Mouse (Mus musculus) ovary, adult 2 months (tissue): ENCODE measurements around the gene Acss2. TPM values are rescaled to one million over a fixed set of nuclear protein-coding genes. Genes with fewer than 3 reads are reported as not detected.

ENCODE experiments used
- polyA plus RNA-seq: library from polyadenylated mRNA; depleted of rRNA; stranded (reverse); fragments of >200 nt; gene quantifications from 2 replicates; pipeline ENCODE4 v1.2.3, GENCODE M21; 2012; rRNA removed

The Acss2 gene
- polyA plus RNA-seq: 29.9 and 32.3 TPM in 2 replicates

DNA sequence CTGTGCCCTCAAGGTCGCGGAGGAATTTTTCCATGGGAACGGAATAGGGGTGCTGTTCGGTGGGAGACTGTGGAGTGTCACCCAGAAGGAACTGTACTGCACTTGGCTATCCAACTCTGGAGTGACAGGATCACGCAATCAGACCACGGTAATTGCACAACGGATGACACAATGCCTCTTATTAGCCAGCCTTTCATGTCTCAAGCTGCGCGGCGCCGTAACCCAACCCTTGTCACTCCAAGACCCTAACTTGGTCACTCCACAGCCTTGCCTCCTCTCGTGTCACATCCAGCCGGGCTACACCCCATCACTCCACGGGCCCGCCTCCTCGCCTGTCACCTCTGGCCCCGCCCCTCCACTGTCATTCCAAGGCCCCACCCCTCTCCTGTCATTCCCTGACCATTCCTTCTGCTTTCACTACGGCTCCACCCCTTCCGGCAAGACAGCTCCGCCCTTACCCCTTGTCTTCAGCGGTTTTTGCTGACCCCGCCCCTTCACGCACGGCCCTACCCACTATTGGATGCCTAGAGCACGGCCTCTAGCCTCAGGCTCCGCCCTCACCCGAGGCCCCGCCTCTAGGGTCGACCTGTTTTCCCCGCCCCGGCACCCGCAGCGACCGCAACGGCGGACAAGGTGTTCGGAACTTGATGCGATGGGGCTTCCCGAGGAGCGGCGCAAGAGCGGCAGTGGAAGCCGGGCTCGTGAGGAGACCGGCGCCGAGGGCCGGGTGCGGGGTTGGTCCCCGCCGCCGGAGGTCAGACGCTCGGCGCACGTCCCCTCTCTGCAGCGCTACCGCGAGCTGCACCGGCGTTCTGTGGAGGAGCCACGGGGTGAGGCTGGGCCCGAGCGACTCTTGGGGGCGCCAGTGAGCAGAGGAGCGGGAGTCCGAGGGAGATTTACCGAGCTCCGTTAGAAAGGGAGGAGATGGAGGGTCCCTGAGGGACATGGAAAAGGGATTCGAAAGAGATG lies at the start of gene Acss2, which contains the start of gene Ggt7:
Acss2 (plus strand) TSS at position 494 of the 969 bp plus-strand sequence.
Ggt7 (minus strand) TSS at position 783 of the 969 bp plus-strand sequence.

GRCm38 (mm10) chr2:155473570-155474088 lies 44.1 kb upstream of the Acss2 start, which contains the start of gene Ncoa6:
Gene Ncoa6, minus strand, starts transcription at chr2:155473894.

DNA sequence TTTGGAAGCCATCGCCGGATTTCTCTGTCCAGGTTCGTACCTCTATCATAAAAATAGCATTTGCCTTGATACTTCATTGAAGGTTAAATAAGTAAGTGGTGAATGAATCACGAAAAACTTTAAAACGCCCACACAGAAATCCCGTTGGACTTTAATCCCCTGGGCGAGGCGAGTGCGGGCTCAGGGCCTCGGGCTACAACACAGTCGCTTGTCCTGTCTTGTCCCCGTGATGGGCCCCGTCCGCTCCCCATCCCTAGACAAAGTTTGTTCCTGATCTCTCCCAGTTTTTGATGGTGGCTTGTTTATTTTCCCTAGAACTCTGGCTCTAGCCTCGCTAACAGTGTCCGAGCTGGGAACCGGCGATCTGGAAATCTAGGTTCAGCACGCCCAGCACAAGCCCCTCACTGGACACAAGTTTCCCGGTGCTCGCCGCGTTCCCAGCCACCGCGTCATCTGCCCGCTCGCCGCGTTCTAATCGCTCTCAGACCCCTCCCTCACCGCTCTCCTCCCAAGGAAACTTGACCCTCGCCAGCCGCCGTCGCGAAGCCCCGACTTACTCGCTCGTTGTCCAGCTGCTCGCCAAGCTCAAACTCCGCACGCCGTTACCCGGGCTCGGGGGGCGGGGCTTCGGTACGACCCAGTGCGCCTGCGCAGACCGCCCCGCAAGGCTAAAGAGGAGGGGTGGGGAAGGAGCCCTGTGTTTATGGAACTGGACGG lies 74.5 kb downstream of the Acss2 start, which contains the start of gene Gss:
Gss (minus strand) TSS at position 674 of the 717 bp plus-strand sequence.

GRCm38 (mm10) chr2:155610978-155611377 lies 93.2 kb downstream of the Acss2 start, which contains the start of gene Myh7b:
Gene Myh7b, plus strand, starts transcription at chr2:155611212.

Other genes starting within 250 kb of the Acss2 start
- 615 and 845 TPM in 2 replicates for gene Map1lc3a, start 241.7 kb upstream of the Acss2 start, polyA plus RNA-seq
- 50.9 and 53.8 TPM in 2 replicates for gene Pigu, start 160.5 kb upstream of the Acss2 start, polyA plus RNA-seq
- gene Trp53inp2, start 136.9 kb upstream of the Acss2 start, polyA plus RNA-seq: 203 and 214 TPM in 2 replicates
- gene Ncoa6, start 44.1 kb upstream of the Acss2 start, polyA plus RNA-seq: 54.7 and 58.5 TPM in 2 replicates
- gene Ggt7, start 289 bp downstream of the Acss2 start, polyA plus RNA-seq: 22.8 and 26.3 TPM in 2 replicates
- 22.9 and 32.6 TPM in 2 replicates for gene Gss, start 74.9 kb downstream of the Acss2 start, polyA plus RNA-seq
- 0.53 and 0.97 TPM in 2 replicates for gene Myh7b, start 93.3 kb downstream of the Acss2 start, polyA plus RNA-seq
- gene Trpc4ap, start 174.4 kb downstream of the Acss2 start, polyA plus RNA-seq: 212 and 229 TPM in 2 replicates
- gene Edem2, start 211.5 kb downstream of the Acss2 start, polyA plus RNA-seq: 79.8 and 160 TPM in 2 replicates
- not detected in 2 replicates for gene Gm17581, start 217.9 kb downstream of the Acss2 start, polyA plus RNA-seq
- 11.7 and 14.6 TPM in 2 replicates for gene Procr, start 233.2 kb downstream of the Acss2 start, polyA plus RNA-seq